Mouse (Mus musculus) Muller cell, postnatal 12 days (primary cell): ENCODE data around the gene Cebpa.

Experiments
- DNase-seq: peaks from one replicate; pipeline ENCODE4 v3.0.0-alpha.2; 2015; ENCODE audit errors: inconsistent ontology term

Gene Cebpa

DNA sequence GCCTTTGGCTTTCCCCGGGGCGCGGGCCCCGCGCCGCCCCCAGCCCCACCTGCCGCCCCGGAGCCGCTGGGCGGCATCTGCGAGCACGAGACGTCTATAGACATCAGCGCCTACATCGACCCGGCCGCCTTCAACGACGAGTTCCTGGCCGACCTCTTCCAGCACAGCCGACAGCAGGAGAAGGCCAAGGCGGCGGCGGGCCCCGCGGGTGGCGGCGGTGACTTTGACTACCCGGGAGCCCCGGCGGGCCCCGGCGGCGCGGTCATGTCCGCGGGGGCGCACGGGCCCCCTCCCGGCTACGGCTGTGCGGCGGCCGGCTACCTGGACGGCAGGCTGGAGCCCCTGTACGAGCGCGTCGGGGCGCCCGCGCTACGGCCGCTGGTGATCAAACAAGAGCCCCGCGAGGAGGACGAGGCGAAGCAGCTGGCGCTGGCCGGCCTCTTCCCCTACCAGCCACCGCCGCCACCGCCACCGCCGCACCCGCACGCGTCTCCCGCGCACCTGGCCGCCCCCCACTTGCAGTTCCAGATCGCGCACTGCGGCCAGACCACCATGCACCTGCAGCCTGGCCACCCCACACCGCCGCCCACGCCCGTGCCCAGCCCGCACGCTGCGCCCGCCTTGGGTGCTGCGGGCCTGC, 533 bp downstream of the Cebpa start:
- DNase-seq: no peak

DNA sequence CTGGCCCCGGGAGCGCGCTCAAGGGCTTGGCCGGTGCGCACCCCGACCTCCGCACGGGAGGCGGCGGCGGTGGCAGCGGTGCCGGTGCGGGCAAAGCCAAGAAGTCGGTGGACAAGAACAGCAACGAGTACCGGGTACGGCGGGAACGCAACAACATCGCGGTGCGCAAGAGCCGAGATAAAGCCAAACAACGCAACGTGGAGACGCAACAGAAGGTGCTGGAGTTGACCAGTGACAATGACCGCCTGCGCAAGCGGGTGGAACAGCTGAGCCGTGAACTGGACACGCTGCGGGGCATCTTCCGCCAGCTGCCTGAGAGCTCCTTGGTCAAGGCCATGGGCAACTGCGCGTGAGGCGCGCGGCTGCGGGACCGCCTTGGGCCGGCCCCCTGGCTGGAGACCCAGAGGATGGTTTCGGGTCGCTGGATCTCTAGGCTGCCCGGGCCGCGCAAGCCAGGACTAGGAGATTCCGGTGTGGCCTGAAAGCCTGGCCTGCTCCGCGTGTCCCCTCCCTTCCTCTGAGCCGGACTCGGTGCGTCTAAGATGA, 1.1 kb downstream of the Cebpa start:
- peak; percentile 51 for DNase-seq

- no peak for DNase-seq
These were observed 2.1 kb downstream of the Cebpa start for GRCm38 (mm10) chr7:35121150-35121549.

DNA sequence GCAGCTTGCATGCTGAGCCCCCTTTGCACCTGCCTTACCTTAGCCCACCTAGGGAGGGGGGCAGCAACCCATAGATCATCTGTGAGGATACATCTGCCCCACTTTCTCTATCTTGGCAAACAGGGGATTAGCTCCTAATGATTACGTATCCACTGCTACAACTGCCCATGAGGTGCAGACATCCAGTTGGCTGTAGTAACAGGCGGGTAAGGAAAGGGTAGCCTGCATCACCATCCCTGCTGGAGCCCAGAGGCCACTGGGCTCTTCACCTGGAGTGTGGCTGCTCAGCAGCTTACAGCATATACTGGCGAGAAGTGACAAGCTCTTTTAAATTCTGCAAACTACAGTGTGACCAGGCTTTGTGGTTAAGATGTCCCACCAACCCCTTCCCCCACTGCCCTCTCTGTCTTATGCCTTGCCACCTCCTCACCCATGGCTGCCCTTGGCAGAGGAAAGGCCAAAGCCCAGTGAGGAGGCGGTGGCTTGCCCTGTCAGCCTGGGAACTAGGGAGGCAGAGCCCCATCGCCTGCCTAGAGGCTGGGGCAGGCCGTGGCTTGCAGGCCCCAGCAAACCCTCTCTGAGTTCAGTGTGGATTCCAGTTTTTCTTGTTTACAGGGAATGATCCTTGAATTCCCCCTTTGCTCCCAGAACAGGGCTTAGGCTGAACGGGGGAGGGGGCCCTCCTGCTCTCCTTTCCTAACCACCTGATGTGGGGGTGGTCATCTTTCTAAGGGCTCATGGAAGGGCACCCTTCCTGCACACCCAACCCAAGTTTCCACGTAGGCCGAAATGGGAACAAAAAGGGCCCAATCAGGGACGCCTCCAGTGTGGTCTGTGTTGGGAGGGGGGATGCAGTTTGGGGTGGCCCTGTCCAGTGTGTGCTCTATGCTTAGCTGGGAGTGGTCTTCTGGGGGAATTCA, 3.6 kb downstream of the Cebpa start:
- no peak for DNase-seq

DNA sequence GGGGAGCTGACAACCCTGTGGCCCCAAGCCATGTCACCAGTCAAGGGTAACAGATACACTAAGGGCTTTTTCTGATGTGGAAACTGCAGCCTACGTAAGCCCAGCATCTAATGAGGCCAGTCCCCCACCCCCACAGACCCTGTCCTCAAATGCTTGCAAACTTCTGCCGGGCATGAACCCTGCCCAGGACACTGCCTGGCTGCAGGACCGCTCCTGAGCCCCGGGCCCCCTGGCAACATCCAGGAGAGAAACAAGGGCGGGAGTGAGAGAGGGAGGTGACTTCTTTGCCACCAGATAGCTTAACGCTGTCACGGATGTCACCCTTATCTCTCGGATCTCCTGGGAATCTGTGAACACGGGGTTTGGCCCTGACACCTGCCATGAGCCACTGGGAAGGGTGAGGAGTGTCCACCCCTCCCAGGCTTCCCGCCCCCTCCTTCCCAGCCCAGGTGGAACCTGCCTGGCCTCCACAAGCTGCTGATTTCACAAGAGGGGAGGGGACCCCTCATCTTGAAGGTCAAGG, 4.4 kb downstream of the Cebpa start:
- DNase-seq: no peak

DNA sequence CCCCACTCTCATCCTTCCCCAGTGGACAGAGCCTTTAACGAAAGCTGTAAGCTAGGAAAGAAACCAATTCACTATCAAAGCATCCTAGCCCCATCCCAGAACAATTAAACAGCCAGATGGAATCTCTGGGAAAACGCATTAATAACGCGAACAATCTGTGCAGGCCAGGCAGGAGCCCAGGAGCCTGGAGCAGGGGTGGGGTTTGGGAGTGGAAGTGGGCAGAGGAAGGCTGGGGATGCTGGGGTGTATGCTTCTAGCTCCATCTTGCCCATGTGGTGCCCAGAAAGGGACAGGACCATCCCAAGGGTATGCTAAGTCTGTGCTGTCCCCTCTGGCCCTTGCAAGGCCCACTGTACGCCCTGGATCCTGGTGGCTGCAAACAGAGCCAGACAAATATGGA, 5.1 kb downstream of the Cebpa start:
- no peak for DNase-seq

DNA sequence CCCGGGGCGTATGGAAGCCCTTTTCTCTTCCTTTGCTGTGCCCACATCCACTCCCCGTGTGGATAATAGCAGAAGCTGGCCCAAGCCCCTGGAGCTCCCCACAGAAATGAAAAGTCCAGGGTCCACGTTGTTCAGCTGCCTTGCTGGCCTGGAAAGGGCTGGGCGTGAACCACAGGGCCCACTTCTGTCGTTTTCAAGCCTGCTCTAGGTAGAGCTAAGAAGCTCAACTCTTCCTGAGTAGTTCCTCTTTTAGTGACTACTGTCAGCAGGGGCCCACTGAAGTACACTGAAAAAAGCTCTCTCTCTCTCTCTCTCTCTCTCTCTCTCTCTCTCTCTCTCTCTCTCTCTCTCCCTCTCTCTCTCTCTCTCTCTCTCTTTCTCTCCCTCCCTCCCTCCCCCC, 5.7 kb downstream of the Cebpa start:
- no peak for DNase-seq

DNA sequence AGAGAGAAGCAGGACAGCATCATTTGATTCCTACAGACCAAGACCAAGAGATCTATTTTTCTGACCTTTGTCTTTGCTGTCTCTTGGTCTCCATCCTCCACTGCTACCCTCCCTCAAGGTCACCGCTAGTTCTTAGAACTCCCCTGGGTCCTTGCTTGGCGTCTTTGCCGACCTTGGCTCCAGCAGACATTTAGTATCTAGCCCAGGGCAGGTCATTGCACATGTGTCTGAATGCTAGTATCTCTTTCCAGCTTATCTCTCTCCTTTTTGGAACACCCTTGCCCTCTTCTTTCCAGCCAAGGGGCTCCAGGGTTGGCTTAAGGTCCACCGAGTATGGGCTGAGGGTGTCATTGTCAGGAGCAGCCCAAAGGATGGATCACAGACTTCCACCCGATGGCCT, 6.9 kb downstream of the Cebpa start:
- no peak for DNase-seq

DNA sequence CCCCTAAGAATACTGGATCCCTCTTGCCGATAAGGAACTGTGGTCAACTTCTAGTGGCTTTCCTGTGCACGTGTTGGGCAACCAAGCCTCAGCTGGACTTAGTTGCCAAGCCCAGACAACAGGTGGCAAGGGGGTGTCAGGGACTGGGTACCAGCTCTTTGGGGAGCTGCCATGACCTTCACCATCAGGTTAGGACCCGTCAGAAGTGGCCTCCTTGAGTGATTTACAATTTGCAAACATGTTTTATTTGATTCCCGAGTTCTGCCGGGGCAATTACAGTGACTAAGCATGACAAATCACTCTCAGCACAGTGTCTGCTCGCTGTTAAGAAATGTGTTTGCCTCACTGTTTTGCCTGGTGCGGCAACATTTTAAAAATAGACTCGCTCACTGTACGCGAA, 7.9 kb downstream of the Cebpa start:
- peak; percentile 22 for DNase-seq

GRCm38 (mm10) chr7:35127721-35128120, 8.6 kb downstream of the Cebpa start:
- no peak for DNase-seq

GRCm38 (mm10) chr7:35128677-35129567, 9.8 kb downstream of the Cebpa start:
- no peak for DNase-seq

- no peak for DNase-seq
These were observed 11.1 kb downstream of the Cebpa start for GRCm38 (mm10) chr7:35130059-35130738.

- DNase-seq: no peak
These were observed 11.8 kb downstream of the Cebpa start for GRCm38 (mm10) chr7:35130888-35131287.

DNA sequence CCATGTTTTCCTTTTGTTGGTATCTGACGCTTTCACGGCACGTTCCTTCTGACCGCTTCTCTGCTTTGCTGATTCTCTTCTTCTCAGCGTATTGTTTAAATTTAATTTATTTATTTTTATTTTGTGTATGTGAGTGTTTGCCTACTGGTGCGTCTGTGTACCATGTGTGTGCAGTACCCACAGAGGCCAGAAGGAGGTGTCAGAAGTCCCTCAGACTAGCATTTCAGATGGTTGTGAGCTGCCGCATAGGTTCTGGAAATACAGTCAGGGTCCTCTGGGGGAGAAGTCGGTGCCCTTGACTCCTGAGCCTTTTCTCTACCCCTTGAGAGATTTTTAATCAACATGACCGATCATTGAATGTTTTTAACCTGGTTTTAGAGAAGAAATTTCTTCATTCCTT, 12.5 kb downstream of the Cebpa start:
- no peak for DNase-seq

GRCm38 (mm10) chr7:35134621-35135020, 15.5 kb downstream of the Cebpa start:
- DNase-seq: peak; percentile 80

GRCm38 (mm10) chr7:35137524-35137923, 18.4 kb downstream of the Cebpa start:
- DNase-seq: no peak

- no peak for DNase-seq
These were observed 19.4 kb downstream of the Cebpa start for GRCm38 (mm10) chr7:35138481-35138880.

- no peak for DNase-seq
These were observed 20.8 kb downstream of the Cebpa start for GRCm38 (mm10) chr7:35139880-35140279.

- peak; percentile 87 for DNase-seq
These were observed 22.4 kb downstream of the Cebpa start for GRCm38 (mm10) chr7:35141519-35141918.

- no peak for DNase-seq
These were observed 23.4 kb downstream of the Cebpa start for GRCm38 (mm10) chr7:35142522-35142921.
